Mouse (Mus musculus) cerebellum, adult 2 months (tissue): Measurements from ENCODE around the gene Slc22a17.

Experiments used
- CTCF ChIP-seq: fragments of 200-500 bp; IDR thresholded peaks from 2 replicates; pipeline ENCODE4 v1.5.1; 2011; ENCODE audit warnings: low read depth, mild to moderate bottlenecking, control low read depth, low read length, moderate library complexity, borderline replicate concordance; ENCODE audit not compliant: insufficient read depth
- POLR2A ChIP-seq: fragments of 200-500 bp; IDR thresholded peaks from 2 replicates; pipeline ENCODE4 v1.6.1; 2011; ENCODE audit warnings: low read length, control low read depth, borderline replicate concordance; ENCODE audit not compliant: insufficient read depth

DNA sequence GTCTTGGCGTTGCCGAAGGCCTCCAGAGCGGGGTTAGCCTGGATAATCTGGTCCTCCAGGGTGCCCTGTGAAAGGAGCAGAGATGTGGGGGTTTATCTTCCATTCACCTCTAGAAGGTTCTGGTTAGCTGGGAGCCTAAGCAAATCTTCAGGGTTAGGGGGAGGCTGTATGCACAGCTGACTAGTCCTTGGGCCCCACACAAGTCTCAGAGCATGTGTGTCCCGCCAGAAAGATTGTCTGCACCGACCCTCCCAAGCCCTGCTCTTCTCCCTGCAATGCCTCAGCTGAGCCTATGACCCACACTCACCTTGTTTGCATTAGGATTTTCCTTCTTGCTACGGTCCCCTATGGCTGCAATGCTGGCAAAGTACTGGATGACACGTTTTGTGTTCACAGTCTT lies 49.8 kb upstream of the Slc22a17 start:
- TF ChIP-seq POLR2A, result no peak
- TF ChIP-seq CTCF, result no peak
